ENCODE assay signal across 13 mouse cellular contexts in genomic region chr13:97646021-97646385, GRCm38 (mm10).
A peak's percentile ranks its signal among the peaks of the same experiment; 100 is the strongest.
DNase-seq lines count a peak whose midpoint lies in the region; ATAC-seq and TF ChIP-seq lines count a peak whose summit lies in the region.
"Had no signal": no experiment of that assay in that cellular context is flagged by ENCODE, and none has a peak within 500 bp of the region (broad histone marks: within the 10 kb centered on the region; RNA-seq: fewer than 3 reads in every experiment).

No protein-coding gene starts in this region.

- H3K4me2 ChIP-seq in lung, embryonic 15.5 days: no peak overlapping the region
- no peak overlapping the region for H3K4me2 ChIP-seq in midbrain, postnatal 0 days (ENCODE audit: low read depth, low read length, poor library complexity, severe bottlenecking)
- H3K4me2 ChIP-seq: forebrain, embryonic 15.5 days; midbrain, embryonic 12.5 days had no signal

- no peaks in the 10 kb centered on the region for H3K9me3 ChIP-seq in heart, embryonic 10.5 days
- 0 out of 2 replicates have a peak, but pooled peaks cover 6% of the 10 kb centered on the region for H3K9me3 ChIP-seq in lung, embryonic 15.5 days
- H3K9me3 ChIP-seq in midbrain, postnatal 0 days (ENCODE audit: low read length): no peaks in the 10 kb centered on the region
- H3K9me3 ChIP-seq: forebrain, embryonic 15.5 days had no signal

- H3K27ac ChIP-seq in heart, embryonic 10.5 days: peak overlapping the region; percentile 78
- H3K27ac ChIP-seq in lung, embryonic 15.5 days: peak overlapping the region; percentile 69
- no peak overlapping the region for H3K27ac ChIP-seq in midbrain, postnatal 0 days (ENCODE audit: low read depth, low read length)
- H3K27ac ChIP-seq: forebrain, embryonic 15.5 days; midbrain, embryonic 12.5 days had no signal

- peaks cover 2% of the 10 kb centered on the region; the same call in 1 of the 2 replicates for H3K36me3 ChIP-seq in heart, embryonic 10.5 days
- H3K36me3 ChIP-seq in lung, embryonic 15.5 days: no peaks in the 10 kb centered on the region
- no peaks in the 10 kb centered on the region for H3K36me3 ChIP-seq in midbrain, postnatal 0 days (ENCODE audit: insufficient read depth, low read length)
- H3K36me3 ChIP-seq: forebrain, embryonic 15.5 days; midbrain, embryonic 12.5 days had no signal

- 24% methylated on average over 7 of the region's 7 CpGs for WGBS in heart, embryonic 10.5 days
- 50% methylated on average over 7 of the region's 7 CpGs for WGBS in lung, embryonic 15.5 days
- WGBS in midbrain, postnatal 0 days: 82% methylated on average over 7 of the region's 7 CpGs

- TF ChIP-seq CTCF in midbrain, postnatal 0 days (IDR thresholded peaks at IDR 0.05): no peak

- H3K27me3 ChIP-seq in heart, embryonic 10.5 days (ENCODE audit: insufficient read depth, poor library complexity, severe bottlenecking): no peaks in the 10 kb centered on the region
- H3K27me3 ChIP-seq in lung, embryonic 15.5 days: no peaks in the 10 kb centered on the region
- no peaks in the 10 kb centered on the region for H3K27me3 ChIP-seq in midbrain, postnatal 0 days (ENCODE audit: insufficient read depth, low read length)
- H3K27me3 ChIP-seq: forebrain, embryonic 15.5 days; midbrain, embryonic 12.5 days had no signal

- ATAC-seq in lung, embryonic 15.5 days (ENCODE audit: borderline replicate concordance, extremely low read depth, low FRiP score, low TSS enrichment): peak; percentile 27; the same call in 1 of the 2 replicates
- no peak for ATAC-seq in midbrain, postnatal 0 days (ENCODE audit: low FRiP score)
- ATAC-seq: forebrain, embryonic 15.5 days had no signal

- no peak overlapping the region for H3K9ac ChIP-seq in lung, embryonic 15.5 days
- H3K9ac ChIP-seq in midbrain, postnatal 0 days (replicated peaks; ENCODE audit: low read length, poor library complexity, severe bottlenecking): no peak overlapping the region
- H3K9ac ChIP-seq: forebrain, embryonic 15.5 days; midbrain, embryonic 12.5 days had no signal

- DNase-seq in heart, embryonic 10.5 days (ENCODE audit: low spot score): no peak
- no peak for DNase-seq in heart, adult 9 months (ENCODE audit: low spot score in 2 of 2)
- DNase-seq in lung, postnatal 25 days (ENCODE audit: low spot score): no peak
- DNase-seq in adrenal gland, postnatal 10 days: peak; percentile 35
- DNase-seq in heart, postnatal 4 days: peak; percentile 20
- no peak for DNase-seq in midbrain, postnatal 0 days (ENCODE audit: low spot score)
- no peak for DNase-seq in frontal cortex, postnatal 14 days (ENCODE audit: low spot score in 2 of 2)
- DNase-seq: B cell, adult 2 months; liver had no signal

- peaks cover 28% of the 10 kb centered on the region for H3K4me1 ChIP-seq in heart, embryonic 10.5 days
- peaks cover 20% of the 10 kb centered on the region for H3K4me1 ChIP-seq in lung, embryonic 15.5 days
- no peaks in the 10 kb centered on the region for H3K4me1 ChIP-seq in midbrain, postnatal 0 days (ENCODE audit: insufficient read depth, low read length)
- H3K4me1 ChIP-seq: midbrain, embryonic 12.5 days had no signal

- H3K4me3 ChIP-seq in heart, embryonic 10.5 days: no peak overlapping the region
- H3K4me3 ChIP-seq in lung, embryonic 15.5 days: no peak overlapping the region
- no peak overlapping the region for H3K4me3 ChIP-seq in midbrain, postnatal 0 days (ENCODE audit: low read depth, low read length)
- H3K4me3 ChIP-seq: forebrain, embryonic 15.5 days; midbrain, embryonic 12.5 days; myocyte had no signal

Comparison
In these comparisons a context has a peak if more than half of its experiments do, and no peak if none do; other contexts are left out.
1. DNase-seq: peak in adrenal gland, postnatal 10 days (single experiment) and heart, postnatal 4 days (single experiment); none in heart, embryonic 10.5 days (single experiment), heart, adult 9 months (0 of 2), lung, postnatal 25 days (single experiment), midbrain, postnatal 0 days (single experiment) and frontal cortex, postnatal 14 days (0 of 2).